Mouse (Mus musculus): ENCODE results near the gene Kars. TPM values are rescaled to one million over a fixed set of nuclear protein-coding genes. Genes with fewer than 3 reads are reported as not detected.

Gene Kars
- polyA plus RNA-seq, 1 experiment from 2014 or later, result 175 TPM

GRCm38 (mm10) chr8:111943544-111943943, 67.6 kb downstream of the Kars start:
- no peak overlapping the region for H3K27ac ChIP-seq (replicated peaks)
- peaks cover 52% of the 10 kb centered on the region for H3K36me3 ChIP-seq
- peaks cover 21% of the 10 kb centered on the region for H3K4me1 ChIP-seq
- H3K9ac ChIP-seq, result no peak overlapping the region
- no peak overlapping the region for H3K4me3 ChIP-seq (replicated peaks)
- H3K4me2 ChIP-seq (replicated peaks), result no peak overlapping the region
- H3K9me3 ChIP-seq (replicated peaks), result no peaks in the 10 kb centered on the region
- 87% methylated on average over 2 of the region's 2 CpGs for WGBS
- ATAC-seq (ENCODE audit: insufficient number of reproducible peaks, low FRiP score, low TSS enrichment, low read depth), result no peak
- no peaks in the 10 kb centered on the region for H3K27me3 ChIP-seq

Other genes starting within 250 kb of the Kars start
- gene Cfdp1, start 157.0 kb downstream of the Kars start, polyA plus RNA-seq (2015; fragmentation: Nextera tagmentation; extraction: Ambion mirVana), result 217 and 219 TPM in 2 replicates
- gene Tmem170, start 134.6 kb downstream of the Kars start, polyA plus RNA-seq (2015; fragmentation: Nextera tagmentation; extraction: Ambion mirVana), result 7.3 and 9.3 TPM in 2 replicates
- gene Chst5, start 100.9 kb downstream of the Kars start, polyA plus RNA-seq (2015; fragmentation: Nextera tagmentation; extraction: Ambion mirVana), result 5.1 and 5.8 TPM in 2 replicates
- 18.8 and 22.4 TPM in 2 replicates for gene Tmem231, start 77.4 kb downstream of the Kars start, polyA plus RNA-seq (2015; fragmentation: Nextera tagmentation; extraction: Ambion mirVana)
- 173 and 189 TPM in 2 replicates for gene Gabarapl2, start 70.6 kb downstream of the Kars start, polyA plus RNA-seq (2015; fragmentation: Nextera tagmentation; extraction: Ambion mirVana)
- gene Adat1, start 19.0 kb downstream of the Kars start, polyA plus RNA-seq (2015; fragmentation: Nextera tagmentation; extraction: Ambion mirVana), result 8.3 and 10.1 TPM in 2 replicates
- gene Terf2ip, start 75 bp upstream of the Kars start, polyA plus RNA-seq (2015; fragmentation: Nextera tagmentation; extraction: Ambion mirVana), result 25.1 and 25.4 TPM in 2 replicates
- 0.65 and 0.81 TPM in 2 replicates for gene Gm6793, start 3.7 kb upstream of the Kars start, polyA plus RNA-seq (2015; fragmentation: Nextera tagmentation; extraction: Ambion mirVana)